Mouse (Mus musculus): ENCODE measurements around the gene Pxn. TPM values are rescaled to one million over a fixed set of nuclear protein-coding genes. Genes with fewer than 3 reads are reported as not detected.

Pxn gene
- total RNA-seq, 4 experiments from 2014 or later, result 31.2 to 43.4 (median 34.1) TPM

DNA sequence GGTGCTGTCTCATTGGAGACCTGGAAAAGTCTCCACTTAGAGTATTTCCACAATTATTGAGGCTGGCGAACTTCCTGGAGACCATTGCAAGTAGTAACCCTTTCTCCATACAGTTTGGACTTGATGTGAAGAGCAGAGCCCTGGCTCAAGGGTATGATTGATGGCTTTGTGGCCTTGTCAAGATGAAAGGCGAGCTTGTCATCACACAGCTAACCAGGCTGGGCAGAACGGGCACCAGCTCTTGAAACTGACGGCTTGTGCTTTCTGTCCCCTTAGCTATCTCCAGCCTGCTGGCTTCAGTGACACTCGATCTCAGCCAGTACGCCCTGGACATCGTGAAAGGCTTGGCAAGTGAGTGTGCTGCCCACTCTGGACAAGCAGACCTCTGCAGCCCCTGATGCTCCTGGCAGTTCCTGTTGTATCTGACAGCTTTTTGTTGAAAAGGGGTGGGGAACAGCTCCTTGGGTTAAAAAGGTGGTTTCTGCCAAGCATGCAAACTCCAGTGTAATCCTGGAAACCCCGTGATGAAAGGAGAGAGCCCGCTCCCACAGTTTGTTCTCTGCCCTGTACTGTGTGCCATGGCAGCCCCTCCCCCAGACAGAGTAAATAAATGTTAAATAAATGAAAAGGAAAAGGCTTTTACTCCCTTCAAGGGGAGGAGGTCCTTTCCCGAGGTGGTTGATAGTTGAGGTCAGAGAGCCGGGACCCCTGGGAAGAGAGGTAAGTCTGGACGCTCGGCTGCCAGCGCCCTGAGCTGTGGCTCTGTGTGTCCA, 73.9 kb downstream of the Pxn start:
- DNase-seq (ENCODE audit: low spot score), result no peak

DNA sequence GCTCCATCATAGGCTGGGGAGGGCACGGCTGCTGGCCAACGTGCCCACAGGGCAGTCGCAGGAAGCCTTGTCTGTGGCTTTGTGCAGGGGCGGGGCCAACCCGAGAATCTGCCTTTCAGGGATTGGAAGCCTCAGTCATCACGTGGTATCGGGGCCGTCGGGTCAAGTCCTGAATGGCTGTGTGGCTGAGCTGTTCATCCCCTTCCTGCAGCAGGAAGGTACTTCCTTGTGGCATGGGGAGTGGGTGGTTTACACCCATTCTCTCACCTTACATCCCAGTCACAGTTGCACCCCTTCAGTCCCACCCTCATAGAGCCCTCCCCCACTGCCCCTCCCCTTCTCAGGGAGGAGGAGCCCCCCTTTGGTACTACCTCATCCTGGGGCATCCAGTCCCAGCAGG, 75.2 kb downstream of the Pxn start:
- no peak for DNase-seq (ENCODE audit: low spot score)

DNA sequence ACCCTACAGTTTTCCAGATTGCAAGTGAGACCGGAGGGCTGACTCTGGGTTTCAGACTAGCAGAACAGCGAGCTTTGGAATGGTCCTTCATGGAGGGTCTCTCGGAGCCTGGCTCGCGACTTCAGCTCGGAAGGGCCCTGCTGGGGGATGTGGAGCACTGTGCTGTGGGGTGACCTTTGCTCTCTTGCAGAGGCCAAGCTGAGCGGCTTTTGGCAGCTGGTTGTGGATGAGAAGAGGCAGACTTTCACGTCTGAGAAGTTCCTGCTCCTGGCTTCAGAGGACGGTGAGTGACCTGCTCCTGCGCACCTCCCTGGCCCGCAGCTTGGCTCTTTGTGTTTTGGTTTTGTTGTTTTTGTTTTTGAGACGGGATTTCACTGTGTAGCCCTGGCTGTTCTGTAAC, 79.1 kb downstream of the Pxn start:
- DNase-seq (ENCODE audit: low spot score), result no peak

DNA sequence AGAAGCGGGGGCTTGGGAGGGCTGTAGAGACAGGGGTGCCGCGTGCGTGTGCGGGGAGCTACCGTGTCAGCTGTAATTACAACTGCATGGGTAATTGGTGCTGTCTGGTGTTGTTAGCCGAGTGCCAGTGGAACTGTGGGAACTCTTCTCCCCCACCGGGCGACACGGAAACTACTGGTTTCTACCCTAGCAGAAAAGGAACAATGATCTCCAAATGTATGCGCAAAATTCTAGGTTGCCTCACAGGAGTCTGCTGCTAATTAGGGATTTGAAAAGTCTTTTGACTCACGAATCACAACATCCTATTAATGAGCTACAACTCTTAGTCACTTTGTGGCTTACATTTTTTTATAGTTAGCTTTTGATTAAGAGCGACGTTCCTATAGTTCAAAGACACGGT, 79.7 kb downstream of the Pxn start:
- no peak for DNase-seq (ENCODE audit: low spot score)

DNA sequence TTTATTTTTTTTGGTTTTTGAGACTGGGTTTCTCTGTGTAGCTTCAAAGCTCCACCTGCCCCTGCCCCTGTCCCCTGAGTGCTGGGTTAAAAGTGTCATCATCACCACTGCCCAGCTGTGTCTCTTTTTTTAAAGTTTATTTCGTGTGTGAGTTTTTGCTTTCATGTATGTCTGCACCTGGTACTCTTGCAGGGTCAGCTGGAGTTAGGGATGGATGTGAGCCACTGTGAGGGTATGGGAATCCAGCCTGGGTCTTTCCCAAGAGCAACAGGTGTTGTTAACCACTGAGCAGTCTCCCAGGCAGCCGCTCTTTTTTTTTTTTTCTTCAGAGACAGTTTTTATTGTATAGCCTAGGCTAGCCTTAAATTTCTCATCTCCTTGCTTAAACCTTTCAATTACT, 80.3 kb downstream of the Pxn start:
- no peak for DNase-seq (ENCODE audit: low spot score)

DNA sequence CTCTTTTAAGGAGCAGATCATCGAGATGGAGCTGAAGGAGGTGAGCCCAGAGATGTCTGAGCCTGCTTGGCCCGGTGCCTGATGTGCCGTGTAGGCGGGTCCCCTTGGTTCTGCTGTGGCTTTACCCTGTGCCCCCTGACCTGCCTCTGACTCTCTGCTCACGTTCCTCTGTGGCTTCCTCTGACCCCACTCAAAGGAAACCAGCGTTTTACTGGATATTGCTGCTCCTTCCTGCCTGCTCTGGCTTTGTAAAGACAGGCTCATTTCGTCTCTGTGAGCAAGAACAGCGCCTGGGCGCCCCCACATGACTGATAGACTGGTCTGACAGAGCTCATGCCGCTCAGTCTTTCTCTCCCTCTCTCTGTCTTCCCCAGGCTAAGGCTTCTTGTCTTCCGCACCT, 84.6 kb downstream of the Pxn start:
- DNase-seq (ENCODE audit: low spot score), result no peak

DNA sequence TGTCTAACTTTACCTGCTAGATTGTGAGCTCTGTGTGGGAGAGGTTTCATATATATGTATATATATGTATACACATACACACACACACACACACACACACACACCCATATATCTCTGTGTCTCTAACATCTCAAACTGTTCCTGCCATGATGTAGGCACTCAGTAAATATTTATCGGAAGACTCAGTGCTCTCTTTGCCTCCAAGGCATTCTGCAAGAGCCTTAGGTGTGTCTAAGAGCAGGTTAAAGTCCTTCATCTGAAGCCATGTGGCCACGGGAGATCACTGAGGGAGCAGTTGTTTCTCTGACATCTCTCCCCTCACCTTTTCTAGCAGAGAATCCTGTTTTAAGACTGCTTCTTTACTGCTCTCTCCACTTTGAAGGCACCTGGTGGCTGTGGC, 85.0 kb downstream of the Pxn start:
- no peak for DNase-seq (ENCODE audit: low spot score)

DNA sequence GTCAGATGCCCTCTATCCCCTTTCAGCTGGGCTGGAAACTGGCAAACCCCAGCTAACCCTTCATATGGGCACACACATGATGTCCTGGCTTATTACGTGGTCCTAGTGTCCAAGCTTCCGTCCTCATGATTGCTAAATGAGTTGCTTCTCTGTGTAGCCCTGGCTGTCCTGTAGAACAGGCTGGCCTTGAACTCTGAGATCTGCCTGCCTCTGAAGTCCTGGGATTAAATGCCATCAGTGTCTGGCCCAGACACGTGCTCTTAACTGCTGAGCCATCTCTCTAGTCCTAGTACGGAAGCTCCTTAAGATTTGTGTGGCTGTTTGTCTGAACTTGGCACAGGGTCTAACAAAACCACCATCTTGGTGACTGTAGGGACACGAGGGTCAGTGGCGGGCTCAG, 97.1 kb downstream of the Pxn start:
- DNase-seq (ENCODE audit: low spot score), result no peak

Small RNA genes lying within 50 kb of the gene (microRNA-seq; reads per million reads assigned to microRNA genes)
- gene Mir7029, result not detected

Other genes with a start within 250 kb of the Pxn start
- 100 to 1,000 TPM; 355 to 414 (median 370) TPM for gene Rnf10, start 233.8 kb upstream of the Pxn start, total RNA-seq (2022)
- 100 to 1,000 TPM; 138 to 171 (median 161) TPM for gene Coq5, start 227.0 kb upstream of the Pxn start, total RNA-seq (2022)
- 10 to 100 TPM; 52.9 to 84.2 (median 71.3) TPM for gene Dynll1, start 205.7 kb upstream of the Pxn start, total RNA-seq (2022)
- 10 to 100 TPM; 14.2 to 15.5 (median 14.4) TPM for gene Srsf9, start 179.5 kb upstream of the Pxn start, total RNA-seq (2022)
- 10 to 100 TPM; 17.5 to 21.2 (median 19.4) TPM for gene Gatc, start 165.5 kb upstream of the Pxn start, total RNA-seq (2022)
- gene Triap1, start 165.5 kb upstream of the Pxn start, total RNA-seq (2022), result 10 to 100 TPM; 25.5 to 27.4 (median 25.8) TPM
- gene Cox6a1, start 157.7 kb upstream of the Pxn start, total RNA-seq (2022), result 100 to 1,000 TPM; 205 to 218 (median 216) TPM
- under 1 TPM; 0.16 to 0.52 (median 0.25) TPM for gene Msi1, start 77.1 kb upstream of the Pxn start, total RNA-seq (2022)
- not detected for gene Pla2g1b, start 40.4 kb upstream of the Pxn start, total RNA-seq (2022)
- gene Sirt4, start 22.0 kb upstream of the Pxn start, total RNA-seq (2022), result 10 to 100 TPM; 17.9 to 21.4 (median 19.6) TPM
- gene Rplp0, start 52.8 kb downstream of the Pxn start, total RNA-seq (2022), result 100 to 1,000 TPM; 591 to 710 (median 629) TPM
- gene Gcn1l1, start 58.6 kb downstream of the Pxn start, total RNA-seq (2022), result 10 to 100 TPM; 35.7 to 41.6 (median 39.3) TPM
- gene Rab35, start 125.2 kb downstream of the Pxn start, total RNA-seq (2022), result 10 to 100 TPM; 42.0 to 48.0 (median 44.0) TPM
- gene Bicdl1, start 224.9 kb downstream of the Pxn start, total RNA-seq (2022), result 1 to 10 TPM; 6.2 to 8.9 (median 8.3) TPM